Mouse (Mus musculus) spleen, adult 2 months (tissue): Measurements from ENCODE around the gene AW011738. TPM values are rescaled to one million over a fixed set of nuclear protein-coding genes. Genes with fewer than 3 reads are reported as not detected.

Experiments used
- DNase-seq, 2 experiments: peaks; one replicate each; pipeline versions ENCODE4 v3.0.0 to v3.0.0-alpha.2; 2012 to 2021; ENCODE audit warnings: low spot score in 2 of 2, low read depth in 1 of 2
- H3K27ac ChIP-seq: fragments of 200-500 bp; 2 replicates; pipeline ENCODE4 v1.5.1; 2012; ENCODE audit warnings: low read length, inconsistent platforms; ENCODE audit not compliant: insufficient read depth
- H3K27me3 ChIP-seq: fragments of 200-500 bp; 2 replicates; pipeline ENCODE4 v1.6.1; 2012; ENCODE audit warnings: mild to moderate bottlenecking, moderate library complexity, low read length, inconsistent platforms; ENCODE audit not compliant: control insufficient read depth, insufficient read depth
- H3K36me3 ChIP-seq: fragments of 200-500 bp; 2 replicates; pipeline ENCODE4 v1.6.1; 2012; ENCODE audit warnings: mild to moderate bottlenecking, low read length, inconsistent platforms; ENCODE audit not compliant: control insufficient read depth, insufficient read depth
- H3K4me1 ChIP-seq: fragments of 200-500 bp; 2 replicates; pipeline ENCODE4 v1.6.1; 2011; ENCODE audit warnings: inconsistent platforms; ENCODE audit not compliant: control insufficient read depth, insufficient read depth, insufficient read length
- H3K4me3 ChIP-seq: fragments of 200-500 bp; 2 replicates; pipeline ENCODE4 v1.5.1; 2011; ENCODE audit warnings: mild to moderate bottlenecking, inconsistent platforms; ENCODE audit not compliant: insufficient read depth, insufficient read length; ENCODE audit errors: extremely low read depth
- CTCF ChIP-seq: fragments of 200-500 bp; IDR thresholded peaks from 2 replicates; pipeline ENCODE4 v1.5.1; 2011; ENCODE audit warnings: mild to moderate bottlenecking, inconsistent platforms; ENCODE audit not compliant: insufficient read depth, insufficient read length, insufficient replicate concordance; ENCODE audit errors: extremely low read depth
- POLR2A ChIP-seq: fragments of 200-500 bp; IDR thresholded peaks from 2 replicates; pipeline ENCODE4 v1.6.1; 2011; ENCODE audit warnings: low read depth, low read length, inconsistent platforms
- WGBS: fragments of 180-500 bp; shearing (Covaris S2); methylation state at CpG from one replicate; pipeline ENCODE4 v1.1.7; 2018; 5-methylcytosine and 5-hydroxymethylcytosine counted together
- polyA plus RNA-seq: library from polyadenylated mRNA; depleted of rRNA; stranded (reverse); fragments of >200 nt; gene quantifications from 2 replicates; pipeline ENCODE4 v1.2.3, GENCODE M21; 2012

Gene AW011738
- polyA plus RNA-seq, 1 experiment, result 10.6 TPM

DNA sequence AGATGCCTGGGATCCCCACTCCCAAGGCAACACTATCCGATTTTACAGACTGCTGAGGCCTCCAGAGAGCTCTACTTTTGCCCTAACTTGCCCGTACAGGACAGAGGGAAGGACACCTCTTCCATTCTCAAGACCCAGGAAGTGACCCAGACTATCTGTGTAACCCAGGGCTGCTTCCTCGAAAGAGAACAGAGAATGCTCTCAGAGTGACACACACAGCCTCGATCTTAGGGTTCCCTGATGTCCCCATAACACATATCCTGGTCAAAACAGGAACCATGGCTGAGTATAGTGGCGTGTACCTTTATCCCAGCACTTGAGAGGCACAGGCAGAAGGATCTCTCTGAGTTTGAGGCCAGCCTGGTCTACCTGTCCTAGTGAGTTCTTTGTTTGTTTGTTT, 19.4 kb upstream of the AW011738 start:
- no peaks in the 10 kb centered on the region for H3K4me1 ChIP-seq
- TF ChIP-seq CTCF, result no peak
- TF ChIP-seq POLR2A, result no peak
- H3K27ac ChIP-seq, result no peak overlapping the region
- no peak overlapping the region for H3K4me3 ChIP-seq
- no peak for DNase-seq
- no peaks in the 10 kb centered on the region for H3K27me3 ChIP-seq
- 73% methylated on average over 5 of the region's 5 CpGs for WGBS
- no peaks in the 10 kb centered on the region for H3K36me3 ChIP-seq

GRCm38 (mm10) chr4:156184291-156184954, 18.7 kb upstream of the AW011738 start:
- TF ChIP-seq CTCF (no peak), POLR2A (no peak)
- Histone ChIP-seq H3K27ac (no peak overlapping the region), H3K27me3 (no peaks in the 10 kb centered on the region), H3K4me3 (no peak overlapping the region), H3K36me3 (no peaks in the 10 kb centered on the region), H3K4me1 (no peaks in the 10 kb centered on the region)
- DNase-seq, result no peak
- WGBS, result 80% methylated on average over 7 of the region's 7 CpGs

- Histone ChIP-seq H3K4me3 (no peak overlapping the region), H3K4me1 (no peaks in the 10 kb centered on the region), H3K27me3 (no peaks in the 10 kb centered on the region), H3K27ac (no peak overlapping the region), H3K36me3 (no peaks in the 10 kb centered on the region)
- DNase-seq, result no peak
- 86% methylated on average over 13 of the region's 13 CpGs for WGBS
- no peak for TF ChIP-seq CTCF
- no peak for TF ChIP-seq POLR2A
These were observed 17.6 kb upstream of the AW011738 start for GRCm38 (mm10) chr4:156185456-156185949.

GRCm38 (mm10) chr4:156185950-156186850, 16.9 kb upstream of the AW011738 start:
- Histone ChIP-seq H3K27ac (no peak overlapping the region), H3K4me1 (no peaks in the 10 kb centered on the region), H3K27me3 (no peaks in the 10 kb centered on the region), H3K4me3 (no peak overlapping the region), H3K36me3 (no peaks in the 10 kb centered on the region)
- 21% methylated on average over 31 of the region's 31 CpGs for WGBS
- TF ChIP-seq POLR2A, result no peak
- no peak for TF ChIP-seq CTCF
- DNase-seq, result no peak

DNA sequence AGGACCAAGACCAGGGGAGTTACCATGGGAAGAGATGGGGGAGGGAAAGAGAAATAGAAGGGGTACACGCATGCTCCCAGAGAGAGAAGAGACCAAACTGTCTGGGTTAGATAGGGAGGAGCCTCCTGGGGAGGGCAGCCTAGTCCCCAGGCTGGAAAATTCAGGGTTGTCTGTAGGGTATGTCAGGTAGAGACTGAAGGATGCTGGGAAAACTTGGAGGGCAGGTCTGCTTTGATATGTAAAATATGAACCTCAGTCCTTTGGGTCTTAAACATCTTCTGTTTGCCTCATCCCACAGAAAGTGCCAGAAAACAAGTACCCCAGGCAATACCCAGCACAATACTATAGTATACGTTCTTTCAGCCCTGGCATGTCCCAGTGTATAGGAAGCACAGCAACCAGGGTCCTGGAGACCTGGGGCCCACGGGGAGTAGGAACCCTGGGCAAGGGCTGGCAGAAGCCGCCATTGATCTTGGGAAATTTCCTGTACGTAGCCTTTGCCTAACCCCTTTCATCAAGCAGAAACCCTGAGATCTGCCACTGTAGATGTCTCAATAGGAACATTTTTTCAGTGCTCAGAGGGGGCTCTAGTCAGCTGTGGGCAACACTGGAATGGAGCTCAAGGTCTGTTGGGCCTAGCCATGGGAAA, 14.8 kb upstream of the AW011738 start:
- Histone ChIP-seq H3K4me1 (no peaks in the 10 kb centered on the region), H3K4me3 (no peak overlapping the region), H3K27me3 (no peaks in the 10 kb centered on the region), H3K27ac (no peak overlapping the region), H3K36me3 (no peaks in the 10 kb centered on the region)
- 88% methylated on average over 5 of the region's 5 CpGs for WGBS
- DNase-seq, result no peak
- TF ChIP-seq POLR2A (no peak), CTCF (no peak)

DNA sequence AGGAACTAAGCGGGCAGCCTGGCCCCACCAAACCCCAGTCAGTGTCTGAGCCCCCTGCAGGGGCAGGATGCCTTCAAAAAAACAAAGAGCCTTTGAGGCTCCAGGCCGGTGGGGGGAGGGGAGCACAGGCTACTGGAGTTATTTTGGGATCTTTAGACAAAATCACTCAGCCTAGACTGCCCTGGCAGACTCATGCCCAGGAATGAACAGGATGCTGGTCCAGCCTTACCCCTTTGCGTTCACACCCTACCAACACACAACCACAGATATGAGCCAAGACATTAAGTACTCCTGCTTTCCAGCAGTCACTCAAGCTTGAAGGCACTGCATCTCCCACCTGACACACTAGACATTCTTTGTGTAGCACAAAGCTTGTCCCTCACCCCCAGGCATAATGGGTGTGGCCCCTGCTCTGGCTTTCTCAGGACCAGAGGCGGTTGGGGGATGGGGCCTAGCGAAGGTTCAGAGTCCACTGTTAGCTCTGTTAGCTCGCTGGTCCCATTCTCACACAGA, 14.2 kb upstream of the AW011738 start:
- Histone ChIP-seq H3K4me1 (no peaks in the 10 kb centered on the region), H3K27ac (no peak overlapping the region)

More for the DNA sequence above, 14.2 kb upstream of the AW011738 start:
- no peak overlapping the region for H3K4me3 ChIP-seq
- DNase-seq, result no peak
- TF ChIP-seq CTCF (no peak), POLR2A (no peak)
- 88% methylated on average over 6 of the region's 6 CpGs for WGBS
- H3K36me3 ChIP-seq, result no peaks in the 10 kb centered on the region
- no peaks in the 10 kb centered on the region for H3K27me3 ChIP-seq
